Mouse (Mus musculus) left cerebral cortex, postnatal 36 days (tissue): ENCODE results near the gene Rictor. TPM values are rescaled to one million over a fixed set of nuclear protein-coding genes. Genes with fewer than 3 reads are reported as not detected.

Experiments used
- total RNA-seq, 2 experiments: library from RNA; stranded (reverse); gene quantifications; 2 replicates each; pipeline ENCODE4 v1.2.3; 2021

Rictor gene
- total RNA-seq, 2 experiments from 2014 or later, result 38.6 to 48.4 TPM

Other genes with a start within 250 kb of the Rictor start
- 1 to 10 TPM; 9.0 to 9.9 TPM for gene Fyb, start 185.5 kb upstream of the Rictor start, total RNA-seq
- gene Osmr, start 166.6 kb downstream of the Rictor start, total RNA-seq, result 1 to 10 TPM; 1.6 to 2.5 TPM